Mouse (Mus musculus) liver, embryonic 11.5 days (tissue): ENCODE measurements around the gene Ndufs2. TPM values are rescaled to one million over a fixed set of nuclear protein-coding genes. Genes with fewer than 3 reads are reported as not detected.

Experiments used
- ATAC-seq: fragments of 200-750 bp; cut with Nextera tagmentation; replicated peaks from 2 replicates; pipeline ENCODE4 v1.8.0; 2017; ENCODE audit warnings: moderate number of reproducible peaks, mild to moderate bottlenecking, moderate TSS enrichment, moderate library complexity; ENCODE audit not compliant: low FRiP score
- DNase-seq: peaks from one replicate; pipeline ENCODE4 v3.0.0-alpha.2; 2017; ENCODE audit warnings: low spot score
- H3K27ac ChIP-seq: fragments of 300-500 bp; sonication (generic); 2 replicates; pipeline ENCODE4 v1.5.1; 2014; ENCODE audit warnings: mild to moderate bottlenecking, low read depth, low read length, control low read depth
- H3K27me3 ChIP-seq: fragments of 300-500 bp; sonication (generic); replicated peaks from 2 replicates; pipeline ENCODE4 v1.6.1; 2014; ENCODE audit warnings: low read length, mixed read lengths; ENCODE audit not compliant: control insufficient read depth, insufficient read depth
- H3K36me3 ChIP-seq: fragments of 300-500 bp; sonication (generic); 2 replicates; pipeline ENCODE4 v1.6.1; 2014; ENCODE audit warnings: mild to moderate bottlenecking, low read length, moderate library complexity, mixed read lengths; ENCODE audit not compliant: control insufficient read depth, insufficient read depth
- H3K4me1 ChIP-seq: fragments of 300-500 bp; sonication (generic); replicated peaks from 2 replicates; pipeline ENCODE4 v1.6.1; 2014; ENCODE audit warnings: low read length, mixed read lengths; ENCODE audit not compliant: control insufficient read depth, insufficient read depth
- H3K4me2 ChIP-seq: fragments of 300-500 bp; sonication (generic); 2 replicates; pipeline ENCODE4 v1.6.1; 2014; ENCODE audit warnings: mild to moderate bottlenecking, control low read depth, moderate library complexity
- H3K4me3 ChIP-seq: fragments of 300-500 bp; sonication (generic); 2 replicates; pipeline ENCODE4 v1.5.1; 2014; ENCODE audit warnings: low read depth, low read length, control low read depth
- H3K9ac ChIP-seq: fragments of 300-500 bp; sonication (generic); 2 replicates; pipeline ENCODE4 v1.6.1; 2014; ENCODE audit warnings: low read depth, low read length, control low read depth
- H3K9me3 ChIP-seq: fragments of 300-500 bp; sonication (generic); 2 replicates; pipeline ENCODE4 v1.6.1; 2016; ENCODE audit warnings: low read length, inconsistent platforms, mixed read lengths; ENCODE audit not compliant: control insufficient read depth
- WGBS: fragments of 180-500 bp; shearing (Covaris S2); extraction: QIAGEN DNeasy Blood & Tissue Kit; methylation state at CpG from one replicate; pipeline ENCODE4 v1.1.7; 2014; 5-methylcytosine and 5-hydroxymethylcytosine counted together
- polyA plus RNA-seq: library from polyadenylated mRNA; unstranded; fragments of >200 nt; fragmentation: Nextera tagmentation; extraction: Ambion mirVana; gene quantifications from 2 replicates; pipeline ENCODE4 v1.2.1, GENCODE M21; 2014

Ndufs2 gene
- polyA plus RNA-seq, 1 experiment from 2014 or later: 262 TPM

DNA sequence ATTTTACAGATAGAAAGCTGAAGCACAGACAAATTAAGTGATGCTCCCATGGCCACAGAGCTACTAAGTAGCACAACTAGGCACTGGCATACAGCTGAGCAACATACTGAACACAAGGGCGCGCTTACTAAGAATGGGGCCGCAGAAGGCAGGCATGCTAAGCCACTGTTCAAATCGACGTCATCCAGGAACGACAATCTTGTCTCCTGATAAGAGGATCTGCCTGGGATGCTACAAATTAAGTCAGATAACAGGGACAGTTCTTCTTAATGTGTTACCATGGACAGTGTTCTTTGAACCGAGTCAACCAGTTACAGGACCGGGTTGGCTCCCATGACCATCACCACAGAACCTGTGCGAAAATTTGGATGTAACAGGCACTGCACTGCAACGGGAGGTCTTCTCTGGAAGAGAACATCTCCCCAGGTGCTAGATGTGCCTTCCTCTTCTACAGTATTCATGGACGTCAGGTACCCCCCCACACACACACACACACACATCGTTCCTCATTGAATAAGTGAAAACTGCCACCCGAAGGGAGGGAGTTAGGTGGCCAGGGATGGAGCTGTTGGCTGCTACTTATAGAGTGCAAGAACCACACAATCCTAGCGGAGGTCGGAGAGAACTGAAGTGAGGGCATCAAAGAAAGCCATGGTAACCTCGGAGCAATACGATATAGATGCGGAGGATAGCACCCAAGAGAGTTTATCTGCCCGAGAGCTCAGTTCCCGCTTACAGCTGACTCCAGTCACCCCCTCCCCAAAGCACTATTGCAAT, 56.0 kb downstream of the Ndufs2 start:
- H3K4me3 ChIP-seq: peak overlapping the region; percentile 43
- H3K27ac ChIP-seq: no peak overlapping the region
- no peak overlapping the region for H3K9ac ChIP-seq
- 7% methylated on average over 20 of the region's 20 CpGs for WGBS
- peak overlapping the region; percentile 75 for H3K4me2 ChIP-seq
- H3K9me3 ChIP-seq: no peaks in the 10 kb centered on the region
- H3K4me1 ChIP-seq: peaks cover 6% of the 10 kb centered on the region
- H3K27me3 ChIP-seq: peaks cover 50% of the 10 kb centered on the region
- ATAC-seq (no peak), DNase-seq (no peak)
- no peaks in the 10 kb centered on the region for H3K36me3 ChIP-seq

DNA sequence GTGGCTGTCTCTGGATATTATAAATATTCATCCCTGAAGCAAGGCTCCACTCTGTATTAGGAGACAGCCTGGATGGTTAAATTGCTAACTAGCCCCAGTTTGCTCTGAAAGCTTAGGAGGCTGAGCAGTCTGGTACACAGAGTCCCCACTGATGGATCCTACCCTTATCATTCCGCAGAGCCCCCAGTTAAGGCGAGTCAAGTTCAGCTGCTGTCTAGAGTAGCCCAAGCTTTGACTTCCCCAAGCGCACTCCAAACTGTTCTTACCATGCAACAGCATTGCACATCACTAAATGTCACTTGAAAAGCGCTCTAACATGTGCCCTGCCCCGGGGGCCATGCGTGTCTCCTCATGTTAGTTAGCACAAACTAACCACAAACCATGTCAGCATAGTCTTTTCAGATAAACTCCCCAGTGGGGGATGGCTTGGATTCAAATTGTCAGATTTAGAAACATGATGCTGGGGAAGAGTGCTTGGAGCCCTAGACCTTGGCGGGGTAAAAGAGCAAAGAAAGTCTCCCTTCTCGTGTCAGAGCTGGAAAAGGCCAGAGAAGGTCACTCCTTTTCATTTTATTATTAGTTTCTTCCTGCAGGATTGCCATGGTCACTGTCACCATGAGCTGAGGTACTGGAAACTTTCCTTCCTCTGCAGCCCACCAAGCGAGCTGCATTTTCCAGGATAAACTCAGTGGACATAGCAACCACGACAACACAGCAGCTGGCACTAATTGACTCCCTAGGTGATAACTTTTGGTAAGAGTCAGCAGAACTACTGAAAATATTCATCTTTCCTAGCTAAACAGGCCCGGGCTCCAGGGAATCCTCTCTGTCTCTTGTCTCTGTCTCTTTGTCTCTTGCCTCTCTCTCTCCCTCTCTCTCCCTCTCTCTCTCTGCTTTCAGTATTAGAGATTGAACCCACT, 57.0 kb downstream of the Ndufs2 start:
- 30% methylated on average over 11 of the region's 11 CpGs for WGBS
- Histone ChIP-seq H3K4me1 (peaks cover 11% of the 10 kb centered on the region), H3K36me3 (no peaks in the 10 kb centered on the region), H3K4me2 (no peak overlapping the region; the same call in 1 of the 2 replicates), H3K9me3 (no peaks in the 10 kb centered on the region), H3K27ac (no peak overlapping the region), H3K9ac (no peak overlapping the region), H3K4me3 (no peak overlapping the region), H3K27me3 (peaks cover 50% of the 10 kb centered on the region)
- ATAC-seq: no peak
- no peak for DNase-seq

GRCm38 (mm10) chr1:171193093-171193840, 57.9 kb downstream of the Ndufs2 start:
- H3K4me3 ChIP-seq: 0 out of 2 replicates have a peak overlapping the region, but pooled peaks have one; percentile 0
- no peak overlapping the region for H3K9ac ChIP-seq
- no peaks in the 10 kb centered on the region for H3K36me3 ChIP-seq
- DNase-seq (no peak), ATAC-seq (no peak)
- H3K9me3 ChIP-seq: no peaks in the 10 kb centered on the region
- no peak overlapping the region for H3K27ac ChIP-seq
- 6% methylated on average over 18 of the region's 18 CpGs for WGBS
- peak overlapping the region; percentile 49 for H3K4me2 ChIP-seq
- H3K27me3 ChIP-seq: peaks cover 50% of the 10 kb centered on the region
- H3K4me1 ChIP-seq: peaks cover 13% of the 10 kb centered on the region

- H3K9me3 ChIP-seq: no peaks in the 10 kb centered on the region
- H3K27ac ChIP-seq: no peak overlapping the region
- H3K4me2 ChIP-seq: no peak overlapping the region
- H3K36me3 ChIP-seq: no peaks in the 10 kb centered on the region
- no peak overlapping the region for H3K4me3 ChIP-seq
- WGBS: 43% methylated on average over 10 of the region's 10 CpGs
- H3K4me1 ChIP-seq: peaks cover 13% of the 10 kb centered on the region
- DNase-seq (no peak), ATAC-seq (no peak)
- H3K27me3 ChIP-seq: peaks cover 50% of the 10 kb centered on the region
- H3K9ac ChIP-seq: no peak overlapping the region
Measured at GRCm38 (mm10) chr1:171192283-171192682, 58.9 kb downstream of the Ndufs2 start.

DNA sequence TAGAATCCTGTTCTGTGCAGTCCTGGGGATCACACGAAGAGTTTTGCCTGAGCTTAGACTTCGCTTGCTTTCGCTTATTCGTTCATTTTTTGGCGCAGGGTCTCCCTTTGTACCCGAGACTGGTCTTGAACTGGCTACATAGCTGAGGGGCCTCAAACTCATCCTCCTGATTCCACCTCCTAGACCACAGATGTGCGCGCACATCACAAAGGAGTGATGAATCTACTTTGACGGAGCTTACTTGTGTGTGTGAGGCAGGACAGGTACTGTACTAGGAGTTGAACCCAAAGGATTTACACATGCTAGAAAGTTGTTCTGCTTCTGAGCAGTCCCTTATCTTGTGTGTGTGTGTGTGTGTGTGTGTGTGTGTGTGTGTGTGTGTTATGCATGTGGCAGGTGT, 60.4 kb downstream of the Ndufs2 start:
- Histone ChIP-seq H3K27ac (no peak overlapping the region), H3K4me1 (peaks cover 13% of the 10 kb centered on the region), H3K9ac (no peak overlapping the region), H3K4me3 (no peak overlapping the region), H3K27me3 (peaks cover 39% of the 10 kb centered on the region), H3K9me3 (no peaks in the 10 kb centered on the region), H3K36me3 (no peaks in the 10 kb centered on the region), H3K4me2 (no peak overlapping the region)
- ATAC-seq (no peak), DNase-seq (no peak)
- WGBS: 89% methylated on average over 9 of the region's 9 CpGs

DNA sequence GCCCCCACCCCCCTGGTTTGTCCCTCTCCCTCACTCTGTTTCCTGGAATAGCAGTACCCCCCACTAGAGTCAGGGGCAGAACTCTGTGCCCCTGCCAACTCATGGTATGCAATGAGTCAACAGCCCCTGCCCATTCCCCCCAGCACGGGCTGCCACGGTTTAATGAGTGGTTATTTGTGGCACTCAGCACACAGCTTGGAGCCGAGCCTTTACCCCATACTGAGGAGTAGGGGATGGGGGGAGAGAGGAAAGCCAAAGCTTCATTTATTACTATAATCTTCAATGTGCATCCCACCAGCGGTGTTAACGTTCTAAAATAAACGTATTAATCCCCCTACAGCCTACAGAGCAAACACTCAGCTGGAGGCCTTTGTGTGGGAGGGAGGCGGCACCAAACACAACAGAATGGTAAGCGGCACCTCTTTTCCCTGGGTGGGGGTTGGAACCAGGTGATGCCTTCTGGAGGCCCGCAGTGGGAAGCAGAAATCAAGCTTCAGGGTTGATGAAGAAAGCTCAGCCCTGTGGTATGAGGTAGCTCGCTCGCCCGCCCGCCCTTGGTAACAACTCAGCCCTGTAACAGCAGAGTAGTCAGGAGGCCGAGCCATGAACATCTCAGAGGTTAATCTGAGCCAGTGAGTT, 61.6 kb downstream of the Ndufs2 start:
- Histone ChIP-seq H3K9me3 (no peaks in the 10 kb centered on the region), H3K27ac (no peak overlapping the region), H3K4me2 (no peak overlapping the region), H3K4me3 (no peak overlapping the region), H3K36me3 (no peaks in the 10 kb centered on the region), H3K9ac (no peak overlapping the region), H3K27me3 (peaks cover 27% of the 10 kb centered on the region), H3K4me1 (peaks cover 13% of the 10 kb centered on the region)
- WGBS: 55% methylated on average over 14 of the region's 14 CpGs
- ATAC-seq (no peak), DNase-seq (no peak)

DNA sequence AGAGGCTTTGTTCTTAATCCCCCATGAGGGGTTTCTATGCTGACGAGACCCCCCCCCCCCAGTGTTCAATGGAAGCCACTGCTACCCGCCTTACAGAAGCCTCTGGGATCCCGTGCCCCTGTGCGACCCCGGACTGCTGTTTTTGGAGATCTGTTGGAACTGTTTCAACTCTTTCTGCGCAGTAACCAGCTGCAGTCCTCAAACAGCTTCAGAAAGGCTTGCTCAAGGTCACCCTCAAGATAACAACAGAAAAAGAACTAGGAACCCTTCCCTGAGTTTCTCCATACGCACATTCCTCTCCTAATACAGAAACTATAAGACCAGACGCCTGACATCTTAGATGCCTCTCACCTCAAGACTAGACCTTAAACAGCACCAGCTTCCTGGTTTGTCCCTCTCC, 62.1 kb downstream of the Ndufs2 start:
- Histone ChIP-seq H3K36me3 (no peaks in the 10 kb centered on the region), H3K27me3 (peaks cover 21% of the 10 kb centered on the region), H3K4me2 (no peak overlapping the region), H3K9ac (no peak overlapping the region), H3K4me3 (no peak overlapping the region), H3K4me1 (peaks cover 13% of the 10 kb centered on the region), H3K9me3 (no peaks in the 10 kb centered on the region), H3K27ac (no peak overlapping the region)
- ATAC-seq (no peak), DNase-seq (no peak)
- WGBS: 45% methylated on average over 8 of the region's 8 CpGs
